Mouse (Mus musculus): ENCODE measurements around the gene Ctrc. TPM values are rescaled to one million over a fixed set of nuclear protein-coding genes. Genes with fewer than 3 reads are reported as not detected.

Gene Ctrc
- not detected for total RNA-seq (2021)

DNA sequence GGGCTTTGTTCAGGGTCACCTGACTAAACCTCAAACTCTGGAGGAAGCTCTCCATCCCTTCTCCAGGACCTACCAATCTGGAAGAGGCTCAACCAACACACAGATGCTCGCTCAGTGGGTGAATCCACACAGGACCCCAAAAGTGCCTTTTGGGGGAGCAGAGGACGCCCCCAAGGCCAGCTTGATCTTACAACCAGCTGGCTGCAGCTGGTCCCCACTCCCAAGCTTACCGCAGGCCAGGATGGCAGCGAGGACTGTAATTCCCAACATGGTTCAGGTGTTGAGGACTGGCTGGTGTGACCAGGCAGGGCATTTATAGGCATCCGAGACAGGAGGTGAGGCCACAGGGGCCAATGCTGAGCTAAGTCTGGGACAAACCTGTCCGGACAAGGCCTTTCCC, at the start of gene Ctrc:
Gene Ctrc, minus strand, starts transcription at position 361 of the 400 bp plus-strand sequence.
- DNase-seq (ENCODE audit: low spot score in 2 of 2), result no peak
- intact Hi-C loops (cut with DNase I), result no loop called here

DNA sequence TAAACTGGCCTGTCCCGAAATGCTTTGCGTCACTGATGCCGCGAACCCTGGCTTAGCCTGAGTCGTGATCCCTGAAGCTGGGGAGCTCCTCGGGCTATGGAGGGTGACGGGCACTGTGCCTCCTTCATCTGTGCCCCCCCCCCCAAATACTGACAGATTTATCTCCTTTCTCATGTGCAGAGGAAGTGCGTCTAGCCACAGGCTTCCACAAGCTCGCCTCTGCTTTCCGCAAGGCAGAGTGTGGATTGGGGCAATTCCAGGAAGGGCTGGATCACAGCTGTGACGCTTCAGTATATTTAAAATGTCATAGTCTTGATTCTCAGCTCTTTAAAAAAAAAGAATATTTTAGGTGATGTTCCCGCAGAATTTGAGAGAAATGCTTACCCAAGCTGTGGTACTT, 49.6 kb upstream of the Ctrc start:
- intact Hi-C loops (cut with DNase I), result no loop called here
- peak in 1 of 2 experiments; percentile 38 for DNase-seq (ENCODE audit: low spot score in 2 of 2)

DNA sequence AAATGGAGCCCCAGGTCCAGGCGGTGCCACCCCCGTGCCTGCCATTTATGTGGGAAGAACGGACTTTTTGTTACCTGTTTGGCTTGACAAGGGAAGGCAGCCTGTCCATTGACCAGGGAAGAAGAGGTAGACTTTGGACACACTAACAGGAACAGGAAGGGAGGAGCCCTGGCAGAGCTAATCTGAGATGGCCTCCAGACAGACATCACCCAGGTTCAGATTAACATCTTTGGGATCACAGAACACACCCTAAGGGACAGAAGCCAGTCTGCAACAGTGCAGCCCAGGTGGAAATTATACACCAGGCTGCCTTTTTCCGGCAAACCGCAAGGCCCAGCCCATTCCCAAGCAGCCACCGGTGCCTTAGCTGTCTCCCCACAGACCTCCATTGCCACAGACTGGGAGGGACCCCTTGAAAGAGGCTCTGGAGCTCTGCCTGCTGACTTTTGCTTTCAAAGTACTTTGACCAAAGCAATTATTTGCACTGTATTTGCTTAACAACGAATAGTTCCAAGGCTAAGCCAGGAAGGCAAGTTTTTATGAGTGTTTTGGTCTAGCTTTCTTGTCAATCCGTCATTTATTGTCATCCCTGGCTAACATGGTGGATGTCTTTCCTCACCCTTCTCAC, 47.1 kb upstream of the Ctrc start:
- DNase-seq (ENCODE audit: low spot score in 2 of 2), result no peak
- intact Hi-C loops (cut with DNase I), result no loop called here

DNA sequence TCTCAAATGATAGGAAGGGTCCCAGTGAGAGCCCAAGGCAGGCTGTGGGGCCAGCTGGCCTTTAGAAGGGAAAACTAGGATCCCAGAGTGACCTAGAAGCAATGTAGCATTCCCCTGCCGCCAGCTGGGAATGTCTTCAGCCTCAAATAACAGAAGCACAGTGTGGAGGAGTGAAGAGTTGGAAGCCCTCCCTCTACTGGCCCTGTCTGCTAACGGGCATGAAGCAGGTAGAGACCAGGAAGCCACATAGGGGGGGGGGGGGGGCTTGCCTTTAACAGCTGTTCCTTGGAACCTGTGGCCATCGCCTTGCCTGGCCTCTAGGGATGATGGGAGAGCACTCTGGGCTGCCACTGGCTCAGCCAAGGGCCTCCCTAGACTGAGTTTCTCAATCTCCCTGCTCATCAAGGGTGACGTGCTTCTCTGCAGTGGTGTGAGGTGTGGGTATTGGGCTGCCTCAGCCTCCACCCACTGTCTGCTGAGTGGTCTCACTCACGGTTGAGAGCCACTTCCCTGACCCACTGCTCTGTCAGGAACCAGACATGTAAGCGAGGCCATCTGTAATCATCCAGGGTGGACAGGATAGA, 40.3 kb upstream of the Ctrc start:
- DNase-seq (ENCODE audit: low spot score in 2 of 2), result no peak
- intact Hi-C loops (cut with DNase I), result no loop called here

DNA sequence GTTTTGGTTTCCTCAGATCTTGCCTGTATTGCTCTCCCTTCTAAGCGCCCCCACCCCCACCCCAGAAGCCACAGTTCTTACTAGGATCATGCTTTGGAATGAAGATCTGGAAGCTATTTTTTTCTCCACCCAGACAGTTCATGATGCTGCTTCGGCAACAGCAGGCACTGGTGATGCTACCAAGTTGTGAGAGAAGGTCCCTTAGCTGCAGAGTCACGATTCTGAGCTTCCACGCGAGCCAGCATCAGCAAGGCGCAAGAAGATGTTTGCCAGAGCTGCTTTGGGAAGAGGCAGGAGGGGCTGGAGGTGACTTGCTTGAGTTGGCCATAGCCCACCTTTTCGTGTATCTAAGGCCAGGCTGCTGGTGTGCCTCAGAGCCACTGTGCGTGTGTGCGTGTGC, 39.3 kb upstream of the Ctrc start:
- intact Hi-C loops (cut with DNase I), result no loop called here
- peak; percentile 70 to 80 for DNase-seq (ENCODE audit: low spot score in 2 of 2)

DNA sequence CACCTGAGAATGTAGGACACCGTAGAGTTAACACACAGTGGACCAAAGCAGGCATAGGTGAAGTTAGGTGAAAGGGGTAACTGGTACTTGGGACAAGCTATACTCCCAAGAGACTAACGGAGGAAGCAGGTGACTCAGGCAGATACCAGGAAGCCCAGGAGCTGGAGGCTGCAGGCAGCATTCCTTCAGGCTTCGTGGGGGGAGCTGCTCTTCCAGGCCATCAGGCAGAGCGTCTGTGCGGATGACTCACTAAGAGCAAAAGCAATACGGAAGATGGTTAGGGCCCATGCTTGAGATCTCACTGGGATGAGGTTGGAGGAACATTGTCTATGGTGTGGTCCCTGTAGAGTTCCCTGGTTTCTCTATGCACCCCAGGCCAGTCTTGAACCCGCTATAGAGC, 36.7 kb upstream of the Ctrc start:
- intact Hi-C loops (cut with DNase I), result no loop called here
- DNase-seq (ENCODE audit: low spot score in 2 of 2), result no peak

DNA sequence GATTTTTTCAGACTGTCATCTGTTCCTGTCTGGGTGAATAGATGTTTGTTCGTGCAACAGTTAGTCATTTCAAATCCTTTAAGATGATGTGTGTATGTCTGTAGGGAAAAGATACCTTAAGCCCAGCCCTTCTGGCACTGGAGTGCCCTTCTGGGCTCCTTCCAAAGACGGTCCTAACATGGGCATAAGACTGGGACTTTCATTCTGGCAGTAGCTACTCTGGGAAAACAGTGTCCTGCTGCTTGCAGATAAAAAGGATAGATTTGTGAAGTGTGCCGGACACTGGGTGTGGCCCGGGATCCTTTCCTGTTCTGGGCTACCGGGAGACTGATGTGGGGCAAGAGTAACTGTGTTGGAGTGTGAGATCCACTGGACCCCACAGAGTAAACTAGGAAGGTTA, 35.8 kb upstream of the Ctrc start:
- intact Hi-C loops (cut with DNase I), result no loop called here
- no peak for DNase-seq (ENCODE audit: low spot score in 2 of 2)

DNA sequence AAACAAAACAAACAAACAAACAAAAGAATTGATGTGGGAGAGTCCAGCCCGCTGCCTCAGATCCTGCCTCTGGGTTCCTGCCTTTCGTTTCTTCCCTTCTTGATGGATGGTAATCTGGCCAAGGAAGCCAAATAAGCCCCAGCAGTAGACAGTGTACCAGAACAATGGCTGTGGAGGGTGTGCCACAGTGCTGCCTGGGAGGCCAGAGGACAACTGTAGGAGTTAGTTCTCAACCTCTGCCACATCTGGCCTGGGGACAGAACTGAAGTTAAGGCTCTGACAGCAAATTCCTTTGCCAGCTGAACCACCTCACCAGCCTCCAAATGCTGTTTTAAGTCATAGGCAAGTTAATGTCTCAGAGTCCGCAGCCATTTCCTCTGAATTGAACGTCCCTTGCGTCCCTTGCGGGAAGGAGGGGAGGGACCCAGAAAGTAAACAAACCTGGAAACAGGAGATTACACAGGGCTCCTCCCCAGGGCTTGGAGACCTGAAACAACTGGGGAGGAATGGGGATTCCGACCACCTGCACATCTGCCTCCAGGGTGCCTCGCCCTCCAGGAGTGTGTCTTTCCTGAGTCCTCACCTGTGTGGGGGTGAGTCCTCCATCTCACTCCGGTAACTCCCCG, 35.2 kb upstream of the Ctrc start:
- no peak for DNase-seq (ENCODE audit: low spot score in 2 of 2)
- intact Hi-C loops (cut with DNase I), result no loop called here

DNA sequence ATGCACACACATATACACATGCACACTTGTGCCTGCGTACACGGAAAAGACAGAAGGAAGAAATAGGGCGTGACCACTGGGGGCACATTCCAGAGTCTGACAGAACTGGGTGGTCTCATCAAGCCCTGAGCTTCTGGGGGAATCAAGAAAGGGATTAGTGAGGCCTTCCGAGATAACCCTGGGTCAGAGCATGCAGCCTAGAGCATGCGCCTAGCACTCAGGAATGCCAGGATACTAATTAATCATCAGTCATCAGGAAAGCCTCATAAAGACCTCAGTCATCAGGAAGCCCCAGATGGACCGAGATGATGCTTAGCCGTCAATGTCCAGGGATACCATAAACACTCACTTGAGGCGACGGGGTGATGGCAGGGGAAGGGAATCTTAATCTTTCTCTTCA, 33.7 kb upstream of the Ctrc start:
- intact Hi-C loops (cut with DNase I), result loop anchor here (5.0 kb wide), 1 partner anchor 77 kb away; no protein-coding TSS in a partner anchor
- no peak for DNase-seq (ENCODE audit: low spot score in 2 of 2)

DNA sequence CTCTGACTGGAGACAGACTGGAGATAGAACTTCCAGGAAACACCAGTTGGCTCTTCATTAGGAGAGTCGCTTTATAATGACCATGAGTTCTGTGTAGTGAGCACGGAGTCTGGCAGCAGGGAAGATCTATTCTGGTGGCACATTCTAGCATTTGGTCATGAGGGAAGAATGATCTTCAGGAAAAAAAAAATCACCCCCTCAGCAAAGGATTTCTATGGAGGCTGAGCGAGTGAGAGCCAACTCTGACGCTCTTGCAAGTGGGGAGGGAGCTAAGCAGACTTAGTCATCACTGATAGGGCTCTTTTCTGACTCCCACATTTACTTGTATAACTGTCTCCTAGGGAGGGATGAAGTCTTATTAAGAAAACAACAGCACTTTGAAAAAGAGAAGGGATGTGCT, 32.9 kb upstream of the Ctrc start:
- DNase-seq (ENCODE audit: low spot score in 2 of 2), result no peak
- intact Hi-C loops (cut with DNase I), result loop anchor here (5.0 kb wide), 1 partner anchor 78 kb away; no protein-coding TSS in a partner anchor

DNA sequence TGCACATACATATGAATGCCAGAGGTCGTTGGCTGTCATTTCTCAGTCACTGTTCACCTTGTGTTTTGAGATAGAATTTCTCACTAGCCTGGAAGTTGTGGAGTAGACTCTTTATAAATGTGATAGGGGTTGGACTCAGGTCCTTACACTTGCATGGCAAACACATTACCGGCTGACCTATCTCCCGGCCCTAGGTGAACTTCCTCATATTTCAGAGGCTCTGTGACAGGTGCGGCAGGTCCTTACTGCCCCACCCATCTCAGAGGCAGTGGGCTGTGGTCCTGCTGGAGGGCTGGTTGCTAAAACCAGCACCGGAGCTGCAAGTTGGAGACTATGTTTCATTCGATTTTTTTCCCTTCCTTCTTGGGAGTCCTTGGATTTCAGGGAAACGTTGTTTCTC, 32.5 kb upstream of the Ctrc start:
- intact Hi-C loops (cut with DNase I), result loop anchor here (5.0 kb wide), 1 partner anchor 79 kb away; no protein-coding TSS in a partner anchor
- no peak for DNase-seq (ENCODE audit: low spot score in 2 of 2)

DNA sequence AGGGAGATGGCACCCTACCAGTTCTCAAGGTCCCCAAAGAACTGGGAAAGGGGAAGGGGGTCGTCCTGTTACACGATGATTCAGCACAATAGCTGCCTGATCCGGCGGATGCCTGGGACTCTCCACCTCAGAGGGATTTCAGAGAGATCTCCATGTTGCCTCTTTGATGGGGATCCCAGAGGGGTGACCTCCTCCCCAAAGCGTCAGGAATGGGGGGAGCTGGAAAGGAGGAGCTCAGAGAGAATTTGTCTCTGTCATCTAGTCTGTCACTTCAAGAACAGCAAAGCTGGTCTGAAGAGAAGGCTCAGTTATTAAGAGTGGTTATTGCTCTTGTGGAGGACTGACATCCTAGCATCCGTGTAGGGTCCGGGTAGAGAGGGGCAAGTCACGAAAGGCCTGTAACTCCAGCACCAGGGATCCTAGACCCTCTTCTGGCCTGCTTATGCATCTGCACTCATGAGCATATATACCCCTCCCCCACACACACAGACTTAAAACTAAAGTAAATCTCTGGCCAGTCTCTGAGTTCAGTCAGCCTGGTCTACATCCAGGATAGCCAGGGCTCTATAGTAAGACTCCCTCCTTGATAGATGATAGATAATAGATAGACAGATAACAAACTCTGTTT, 29.4 kb upstream of the Ctrc start:
- intact Hi-C loops (cut with DNase I), result loop anchor here (5.0 kb wide), 1 partner anchor 82 kb away; no protein-coding TSS in a partner anchor
- DNase-seq (ENCODE audit: low spot score in 2 of 2), result no peak

DNA sequence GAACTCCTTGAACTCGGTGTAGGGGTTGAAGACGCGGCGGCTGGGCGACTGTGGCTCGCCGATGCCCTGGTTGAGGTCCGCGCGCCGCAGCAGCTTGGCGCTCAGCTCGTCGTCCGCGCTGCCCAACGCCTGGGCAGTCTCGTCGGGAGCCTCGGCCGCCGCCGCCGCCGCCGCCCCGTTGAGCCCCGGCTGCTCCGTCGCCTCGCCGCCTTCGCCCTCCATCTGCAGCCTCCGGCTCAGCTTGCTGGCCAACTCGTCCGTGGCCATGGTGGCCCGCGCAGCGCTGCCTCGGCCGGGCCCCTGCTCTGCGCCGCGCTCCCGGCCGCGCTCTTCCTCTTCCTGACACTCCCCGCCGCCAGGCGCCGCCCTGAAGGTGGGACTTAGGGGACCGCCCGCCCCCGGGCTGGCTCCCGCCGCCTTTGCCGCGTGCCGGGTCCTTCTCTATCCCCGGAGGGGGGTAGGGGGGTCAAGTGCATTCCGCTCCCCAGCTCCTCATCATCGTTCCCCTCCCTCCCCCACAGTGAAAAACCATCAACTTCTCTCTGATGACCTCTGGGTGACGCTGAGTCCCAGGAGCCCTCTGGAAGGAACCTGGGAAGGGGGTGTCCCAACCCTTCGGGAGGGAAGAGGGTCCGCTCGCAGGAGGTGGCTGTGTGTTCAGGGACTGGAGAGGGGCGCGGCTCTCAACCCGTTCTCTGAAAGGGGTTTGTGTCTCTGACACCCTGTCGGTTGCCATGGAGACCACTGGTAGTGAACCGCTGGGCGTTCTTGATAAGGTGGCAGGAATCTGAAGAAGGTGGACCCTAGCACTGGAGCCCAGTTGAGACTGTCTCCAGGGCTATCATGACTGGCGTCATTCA, 28.7 kb upstream of the Ctrc start, which contains the start of gene Efhd2:
Gene Efhd2, minus strand, starts transcription at position 320 of the 860 bp plus-strand sequence.
- intact Hi-C loops (cut with DNase I), result loop anchor here (5.0 kb wide), 1 partner anchor 82 kb away; no protein-coding TSS in a partner anchor

DNA sequence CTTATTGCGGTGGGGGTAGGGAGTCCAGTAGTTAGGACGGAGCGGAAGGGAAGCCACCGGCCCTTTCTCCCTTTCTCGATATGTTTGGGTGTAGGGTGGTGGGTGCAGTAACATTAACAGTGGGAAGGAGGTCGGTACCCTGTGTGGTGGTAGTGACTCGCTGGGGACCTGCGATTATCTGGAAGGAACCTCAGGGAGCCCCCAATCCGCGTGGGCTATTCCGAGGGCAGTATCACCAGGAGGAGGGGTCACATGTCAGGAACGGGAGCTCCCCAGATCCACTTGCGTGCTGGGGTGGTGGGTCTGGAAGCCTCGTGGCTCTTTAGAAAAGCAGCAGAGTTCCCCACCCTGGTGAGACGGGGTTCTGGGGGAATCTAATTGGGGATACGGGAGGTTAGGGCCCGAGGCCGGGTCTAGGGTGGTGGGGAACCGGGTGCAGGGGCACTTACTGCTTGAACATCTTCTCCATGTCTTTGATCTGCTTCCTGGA, 28.0 kb upstream of the Ctrc start:
- DNase-seq (ENCODE audit: low spot score in 2 of 2), result no peak
- intact Hi-C loops (cut with DNase I), result no loop called here

More for the DNA sequence above, 28.7 kb upstream of the Ctrc start, which contains the start of gene Efhd2:
- DNase-seq (ENCODE audit: low spot score in 2 of 2), result peak; percentile 77 to 88

DNA sequence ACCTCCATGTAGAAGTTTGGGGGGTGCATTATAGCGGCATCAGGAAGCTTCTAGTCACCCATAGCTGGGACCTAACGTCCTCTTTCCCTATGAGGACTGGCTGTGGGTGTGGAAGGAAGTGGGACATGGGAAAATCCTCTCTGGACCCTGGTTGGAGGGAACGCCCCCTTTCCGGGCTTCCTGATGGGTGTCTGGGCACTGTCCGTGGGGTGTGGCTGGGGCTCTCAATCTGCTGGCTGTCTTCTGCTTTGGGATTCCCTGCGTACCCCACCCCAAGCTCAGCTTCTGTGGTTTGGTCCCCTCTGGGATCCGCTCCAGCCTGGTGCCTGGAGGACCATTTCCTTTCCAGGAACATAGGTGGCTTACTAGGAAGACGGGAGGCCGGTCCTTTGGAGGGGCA, 26.8 kb upstream of the Ctrc start:
- intact Hi-C loops (cut with DNase I), result no loop called here
- DNase-seq (ENCODE audit: low spot score in 2 of 2), result no peak

DNA sequence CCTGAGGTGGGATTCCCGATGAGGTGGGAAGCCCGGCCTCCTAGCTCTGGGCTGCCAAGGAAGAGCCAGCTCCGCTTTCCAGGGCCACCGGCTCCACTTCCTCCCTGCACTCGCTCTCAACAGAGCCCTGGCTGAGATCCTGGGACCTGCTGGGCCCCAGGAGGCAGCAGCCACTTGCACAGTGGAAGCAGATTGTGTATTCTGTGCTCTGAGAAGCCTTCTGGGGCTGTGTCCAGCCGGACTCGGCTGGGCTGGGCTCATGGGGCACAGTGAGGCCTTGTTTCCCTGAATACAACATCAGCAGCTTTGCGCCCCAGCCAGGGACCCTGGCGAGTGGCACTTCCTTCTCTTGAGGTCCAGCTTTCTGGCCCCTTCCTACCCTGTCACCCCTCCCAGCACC, 25.8 kb upstream of the Ctrc start:
- intact Hi-C loops (cut with DNase I), result no loop called here
- DNase-seq (ENCODE audit: low spot score in 2 of 2), result no peak

DNA sequence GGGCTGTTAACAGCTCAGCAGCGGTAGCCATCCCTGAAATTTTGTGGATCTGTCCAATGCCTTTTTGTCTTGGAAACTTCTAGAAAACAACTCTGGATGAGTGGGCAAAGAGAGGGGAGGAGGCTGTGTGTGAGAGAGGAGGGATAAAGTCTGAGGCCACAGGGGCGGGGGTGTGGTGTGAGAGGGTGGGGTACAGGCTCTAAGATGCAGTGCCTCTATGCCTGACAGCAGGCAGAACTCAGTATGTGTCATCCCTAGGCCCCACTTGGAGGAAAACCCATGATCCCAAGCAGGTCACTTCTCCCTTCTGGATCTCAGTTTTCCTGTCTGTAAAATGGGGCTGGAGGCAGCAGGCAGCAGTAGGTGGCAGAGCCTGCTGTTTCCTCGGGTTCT, 25.2 kb upstream of the Ctrc start:
- intact Hi-C loops (cut with DNase I), result no loop called here
- no peak for DNase-seq (ENCODE audit: low spot score in 2 of 2)

DNA sequence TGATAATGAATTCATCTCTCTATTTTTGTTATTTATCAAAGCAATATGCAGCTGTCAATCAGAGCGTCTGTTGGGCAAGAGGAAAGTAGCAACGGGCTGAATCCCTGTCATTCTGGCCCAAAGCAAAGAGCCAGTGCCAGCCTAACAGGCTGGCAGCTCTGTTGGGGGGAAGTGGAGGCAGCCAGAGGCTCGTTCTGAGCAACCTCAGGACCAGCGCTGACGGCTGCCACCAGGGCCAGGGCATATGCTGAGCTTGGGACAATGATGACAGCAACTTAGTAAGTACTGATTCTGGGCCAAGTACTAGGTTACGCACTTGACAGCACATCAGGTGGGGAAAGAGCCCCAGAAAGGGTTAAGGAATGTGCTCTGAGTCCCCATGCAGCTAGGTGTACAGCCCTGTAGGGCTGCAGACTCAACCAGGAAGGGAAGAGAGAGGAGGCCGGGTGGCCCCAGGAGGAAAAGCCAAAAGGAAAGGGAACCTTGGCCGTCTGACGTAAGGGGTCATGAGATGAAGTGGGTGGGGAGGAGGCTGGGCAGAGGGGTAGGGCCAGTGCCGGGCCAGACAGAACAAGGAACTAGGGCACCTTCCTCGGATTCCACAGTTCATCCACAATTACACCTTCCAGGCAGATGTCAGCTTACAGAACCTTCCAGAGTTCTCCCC, 24.6 kb upstream of the Ctrc start:
- DNase-seq (ENCODE audit: low spot score in 2 of 2), result no peak
- intact Hi-C loops (cut with DNase I), result no loop called here
